Mouse (Mus musculus): ENCODE data around the gene Chtop.

Gene Chtop

GRCm38 (mm10) chr3:90464552-90465080 lies 44.7 kb downstream of the Chtop start:
- no peak for DNase-seq (ENCODE audit: low read depth)

GRCm38 (mm10) chr3:90462579-90462978 lies 46.7 kb downstream of the Chtop start:
- DNase-seq (ENCODE audit: low read depth), result no peak

- no peak for DNase-seq (ENCODE audit: low read depth)
Measured at GRCm38 (mm10) chr3:90461935-90462334, 47.4 kb downstream of the Chtop start.

- DNase-seq (ENCODE audit: low read depth), result no peak
Measured at GRCm38 (mm10) chr3:90460315-90460714, 49.0 kb downstream of the Chtop start.

- DNase-seq (ENCODE audit: low read depth), result no peak
Measured at GRCm38 (mm10) chr3:90459727-90460126, 49.6 kb downstream of the Chtop start.

- DNase-seq (ENCODE audit: low read depth), result no peak
Measured at GRCm38 (mm10) chr3:90454931-90455330, 54.4 kb downstream of the Chtop start.

- DNase-seq (ENCODE audit: low read depth), result peak; percentile 60
Measured at GRCm38 (mm10) chr3:90451396-90452095, 57.8 kb downstream of the Chtop start.

- no peak for DNase-seq (ENCODE audit: low read depth)
Measured at GRCm38 (mm10) chr3:90450874-90451273, 58.4 kb downstream of the Chtop start.
